Mouse (Mus musculus): Measurements from ENCODE around the gene Nt5c1b. TPM values are rescaled to one million over a fixed set of nuclear protein-coding genes. Genes with fewer than 3 reads are reported as not detected.

The Nt5c1b gene
- not detected in 2 replicates for polyA plus RNA-seq (2012; ENCODE audit: low replicate concordance)

GRCm38 (mm10) chr12:10369673-10370072 is at the start of gene Nt5c1b:
TSS of gene Nt5c1b (plus strand) at chr12:10369973.

GRCm38 (mm10) chr12:10390671-10391441 is 21.1 kb downstream of the Nt5c1b start, which contains the start of gene Rdh14:
TSS of gene Rdh14 (plus strand) at chr12:10390772.

Other genes starting within 250 kb of the Nt5c1b start
- gene Rdh14, start 20.8 kb downstream of the Nt5c1b start, polyA plus RNA-seq (2012; ENCODE audit: low replicate concordance) = 13.2 and 26.1 TPM in 2 replicates